Mouse (Mus musculus) olfactory bulb, adult 2 months (tissue): ENCODE results near the gene Ulk4.

ENCODE experiments used
- CTCF ChIP-seq: fragments of 200-500 bp; IDR thresholded peaks from 2 replicates; pipeline ENCODE4 v1.5.1; 2012; ENCODE audit warnings: low read depth, mild to moderate bottlenecking, low read length, moderate library complexity; ENCODE audit not compliant: insufficient read depth
- POLR2A ChIP-seq: fragments of 200-500 bp; IDR thresholded peaks from 2 replicates; pipeline ENCODE4 v1.6.1; 2012; ENCODE audit warnings: mild to moderate bottlenecking, low read depth, low read length, moderate library complexity; ENCODE audit not compliant: insufficient read depth

DNA sequence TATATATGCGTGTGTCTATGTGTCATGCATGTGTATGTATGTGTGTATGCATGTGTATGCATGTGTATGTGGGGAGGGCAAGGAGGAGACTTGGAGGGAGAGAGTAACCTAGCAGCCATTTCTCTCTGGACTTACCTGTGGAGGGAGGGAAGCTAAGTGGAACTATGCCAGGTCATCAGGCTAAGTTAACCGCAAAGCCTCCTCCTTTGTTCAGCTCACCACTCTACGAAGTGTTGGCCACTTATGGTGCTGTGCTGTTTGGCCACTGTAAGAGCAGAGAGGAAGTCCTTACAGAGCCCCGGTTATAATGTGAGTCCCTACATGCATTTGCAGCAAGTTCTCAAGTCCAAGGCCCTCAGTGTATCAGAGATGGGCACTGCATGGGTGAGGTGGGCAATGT, 300.1 kb downstream of the Ulk4 start:
- TF ChIP-seq CTCF: no peak
- no peak for TF ChIP-seq POLR2A
